Mouse (Mus musculus) cerebral cortex, adult 2 months (tissue): ENCODE data around the gene Sin3b.

Experiments
- WGBS: fragments of 180-500 bp; shearing (Covaris S2); methylation state at CpG from one replicate; pipeline ENCODE4 v1.1.7; 2018; 5-methylcytosine and 5-hydroxymethylcytosine counted together

Sin3b gene

DNA sequence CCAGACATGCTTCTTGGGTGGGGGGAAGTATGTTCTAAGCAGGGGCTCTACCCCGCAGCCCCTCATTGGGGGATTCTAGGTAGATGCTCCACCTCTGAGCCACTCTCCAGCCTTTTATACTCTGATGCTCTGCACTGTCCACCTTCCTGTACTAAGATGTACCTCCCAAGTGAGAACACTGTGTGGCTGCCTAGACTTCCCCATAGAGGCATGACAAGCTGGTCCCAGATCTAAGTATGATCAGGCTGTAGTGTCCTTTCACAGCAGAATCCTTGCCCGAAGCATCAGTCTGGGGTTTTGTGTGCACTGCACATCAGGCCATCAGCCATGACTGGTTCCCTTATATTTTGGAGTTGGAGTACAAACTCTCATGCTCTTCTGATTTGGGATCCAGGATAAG, 32.9 kb downstream of the Sin3b start:
- 94% methylated on average over 2 of the region's 2 CpGs for whole genome bisulfite sequencing

DNA sequence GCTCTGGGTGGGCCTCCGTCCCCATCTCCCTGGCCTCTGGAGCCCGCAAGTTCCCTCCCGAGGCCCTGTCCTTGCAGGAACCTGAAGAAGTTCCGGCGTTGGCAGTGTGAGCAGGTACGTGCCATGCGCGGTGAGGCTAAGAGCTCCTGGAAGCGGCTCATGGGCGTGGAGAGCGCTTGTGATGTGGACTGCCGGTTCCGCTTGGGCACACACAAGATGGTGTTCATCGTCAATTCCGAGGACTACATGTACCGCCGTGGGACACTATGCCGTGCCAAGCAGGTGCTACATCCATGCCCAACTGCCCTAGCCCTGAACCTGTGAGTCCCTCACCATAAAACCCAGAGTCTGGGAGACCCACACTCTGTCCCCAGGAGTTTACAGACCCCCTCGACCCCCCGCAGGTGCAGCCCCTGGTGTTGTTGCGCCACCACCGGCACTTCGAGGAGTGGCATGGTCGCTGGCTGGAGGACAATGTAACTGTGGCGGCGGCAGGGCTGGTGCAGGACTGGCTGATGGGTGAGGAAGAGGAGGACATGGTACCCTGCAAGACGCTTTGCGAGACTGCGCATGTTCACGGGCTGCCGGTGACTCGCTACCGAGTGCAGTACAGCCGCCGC, 33.8 kb downstream of the Sin3b start:
- WGBS: 97% methylated on average over 35 of the region's 35 CpGs

DNA sequence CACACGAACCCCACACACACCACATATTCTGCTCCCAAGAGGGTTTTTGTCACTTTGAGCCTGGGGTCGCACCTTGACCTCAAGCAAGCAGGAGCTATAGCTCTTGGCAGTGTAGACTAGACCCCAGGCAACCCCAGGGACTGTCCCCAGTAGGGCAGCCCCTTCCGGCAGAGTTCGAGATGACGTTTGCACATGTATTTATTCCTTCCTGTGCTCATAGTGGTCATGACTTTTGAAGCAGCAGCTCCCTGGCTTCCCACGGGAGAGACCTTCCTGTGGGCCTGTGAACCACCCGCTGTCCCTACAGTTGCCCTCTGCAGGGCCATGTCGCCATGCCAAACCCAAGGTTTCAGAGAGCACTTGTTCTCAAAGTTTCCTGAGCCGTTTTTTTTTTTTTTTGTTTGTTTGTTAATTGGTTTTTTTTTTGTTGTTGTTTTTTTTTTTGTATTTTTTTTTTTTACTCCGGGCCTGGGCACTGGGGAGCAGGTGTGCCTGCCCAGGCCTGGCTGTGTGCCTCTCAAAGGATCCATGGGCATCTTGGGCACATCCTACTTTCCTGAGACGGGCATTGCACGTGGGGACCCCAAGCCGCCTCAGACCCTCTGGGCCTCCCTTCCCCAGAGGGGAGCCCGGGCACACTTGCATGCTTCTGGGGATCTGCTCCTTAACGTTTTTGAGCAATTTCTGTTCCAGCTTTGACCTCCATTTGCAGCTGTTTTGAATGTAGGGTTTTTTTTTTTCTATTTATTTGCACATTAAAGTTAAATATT, 34.5 kb downstream of the Sin3b start:
- WGBS: 89% methylated on average over 15 of the region's 15 CpGs

DNA sequence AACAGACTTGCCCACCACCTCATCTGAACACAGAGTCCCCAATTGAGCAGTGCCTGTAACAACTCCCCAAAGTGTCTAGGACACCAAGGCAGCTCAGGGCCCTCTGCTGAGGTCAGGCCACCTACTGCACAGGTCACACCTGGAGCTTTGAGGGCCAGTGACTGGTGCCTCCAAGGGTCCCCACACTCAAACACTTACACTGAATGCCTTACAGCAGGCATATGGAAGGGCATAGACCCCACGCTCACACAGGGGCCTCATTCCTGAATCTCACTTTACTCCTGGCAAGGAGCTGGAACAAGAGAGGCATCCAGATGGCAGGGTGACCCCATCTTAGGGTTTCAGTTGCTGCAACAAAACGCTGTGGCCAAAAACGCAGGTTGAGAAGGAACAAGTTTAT, 37.1 kb downstream of the Sin3b start:
- 95% methylated on average over 3 of the region's 3 CpGs for WGBS

DNA sequence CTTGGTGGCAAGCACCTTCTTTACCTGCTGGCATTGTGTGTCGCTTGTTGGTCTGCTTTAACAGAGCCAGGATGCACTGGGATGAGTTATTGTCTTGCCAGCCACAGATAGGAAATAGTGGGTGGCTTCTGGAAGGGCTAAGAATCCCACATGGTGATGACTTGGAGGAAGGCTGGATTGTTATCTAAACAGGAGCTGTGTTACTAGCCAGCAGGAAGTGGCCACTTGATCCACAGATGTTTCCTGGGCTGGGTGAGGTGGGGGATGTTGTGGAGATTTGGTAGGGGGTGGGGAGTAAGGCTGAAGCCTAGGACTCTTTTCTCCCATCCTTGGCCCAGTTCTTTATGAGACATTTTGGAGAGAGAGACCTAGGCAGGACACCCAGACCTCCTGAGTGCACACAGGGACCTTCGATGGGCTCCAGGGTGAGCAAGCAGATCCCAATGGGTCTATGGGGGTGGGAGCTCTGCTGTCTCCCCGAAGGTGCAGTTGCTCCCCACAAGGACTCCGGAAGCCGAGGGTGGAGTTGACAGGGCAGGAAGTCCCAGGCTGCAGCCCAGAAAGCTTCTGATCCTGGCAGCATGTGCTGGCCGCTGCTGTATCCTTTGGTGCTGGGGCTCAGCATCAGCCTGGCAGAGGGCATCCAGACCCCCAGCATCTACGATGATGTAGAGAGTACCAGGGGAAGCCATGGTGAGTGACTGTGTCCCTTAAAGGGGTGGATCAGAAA, 38.4 kb downstream of the Sin3b start, which contains the start of gene F2rl3:
Gene F2rl3 (plus strand): TSS at position 559 of the 730 bp plus-strand sequence.
- WGBS: 70% methylated on average over 7 of the region's 7 CpGs

DNA sequence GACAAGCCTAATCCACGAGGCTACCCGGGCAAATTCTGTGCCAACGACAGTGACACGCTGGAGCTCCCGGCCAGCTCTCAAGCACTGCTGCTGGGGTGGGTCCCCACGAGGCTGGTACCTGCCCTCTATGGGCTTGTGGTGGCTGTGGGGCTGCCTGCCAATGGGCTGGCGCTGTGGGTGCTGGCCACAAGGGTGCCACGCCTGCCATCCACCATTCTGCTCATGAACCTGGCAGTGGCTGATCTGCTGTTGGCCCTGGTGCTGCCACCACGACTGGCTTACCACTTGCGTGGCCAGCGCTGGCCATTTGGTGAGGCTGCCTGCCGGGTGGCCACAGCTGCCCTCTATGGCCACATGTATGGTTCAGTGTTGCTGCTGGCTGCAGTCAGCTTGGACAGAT, 39.2 kb downstream of the Sin3b start:
- whole genome bisulfite sequencing: 90% methylated on average over 12 of the region's 12 CpGs

DNA sequence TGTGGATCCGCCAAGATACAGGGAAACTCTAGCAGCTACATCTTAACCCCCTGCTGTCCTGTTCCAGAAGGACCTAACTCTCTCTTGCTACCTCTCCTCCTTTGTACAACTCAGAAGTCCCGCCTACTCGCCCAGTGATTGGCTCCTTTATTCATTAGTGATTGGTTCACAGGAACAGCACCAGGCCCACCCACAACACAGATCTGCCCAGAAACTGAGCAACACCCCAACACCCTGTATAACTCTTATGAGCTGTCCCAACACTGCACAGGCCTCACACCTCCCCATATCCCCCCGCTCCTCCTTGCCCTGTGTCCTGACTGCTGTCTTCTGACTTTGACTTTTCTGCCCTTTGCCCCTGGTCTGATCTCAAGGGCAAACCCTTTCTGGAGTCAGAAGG, 42.6 kb downstream of the Sin3b start:
- WGBS: 84% methylated on average over 4 of the region's 4 CpGs

DNA sequence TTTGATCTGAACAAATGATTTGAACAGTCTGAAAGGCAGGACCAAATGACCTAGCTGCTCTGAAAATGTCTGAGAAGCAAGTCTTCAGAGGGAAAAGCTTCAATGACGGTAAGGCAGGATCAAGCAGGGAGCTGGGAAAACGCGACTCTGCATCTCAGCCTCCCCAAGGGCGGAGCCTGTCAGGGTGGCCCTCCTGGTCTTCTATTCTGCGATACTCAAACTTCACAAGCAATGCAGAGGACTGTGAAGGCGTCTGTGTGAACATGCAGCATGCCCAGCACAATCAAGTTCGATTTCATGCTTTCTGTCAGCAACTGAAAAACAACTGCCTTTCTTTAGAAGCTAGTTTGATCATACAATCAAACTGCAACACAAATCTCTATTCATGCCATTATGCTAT, 43.7 kb downstream of the Sin3b start:
- WGBS: 51% methylated on average over 7 of the region's 7 CpGs

DNA sequence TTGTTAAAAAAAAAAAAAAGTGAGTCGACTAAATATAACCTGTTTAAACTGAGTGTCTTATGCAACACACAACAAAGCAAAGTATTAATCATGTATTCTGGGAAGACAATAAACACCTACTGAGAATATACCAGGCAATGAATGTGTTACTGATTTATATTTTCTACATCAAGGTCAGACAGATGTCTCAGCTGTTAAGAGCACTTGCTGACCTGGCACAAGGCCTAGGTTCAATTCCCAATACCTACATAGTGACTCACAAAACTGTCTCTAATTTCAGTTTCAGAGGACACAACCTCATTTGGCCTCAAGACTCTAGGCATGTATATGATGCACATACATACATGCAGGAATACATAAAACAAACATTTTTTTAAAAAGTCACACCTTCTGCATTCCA, 54.7 kb downstream of the Sin3b start:
- WGBS: 78% methylated on average over 1 of the region's 1 CpGs

DNA sequence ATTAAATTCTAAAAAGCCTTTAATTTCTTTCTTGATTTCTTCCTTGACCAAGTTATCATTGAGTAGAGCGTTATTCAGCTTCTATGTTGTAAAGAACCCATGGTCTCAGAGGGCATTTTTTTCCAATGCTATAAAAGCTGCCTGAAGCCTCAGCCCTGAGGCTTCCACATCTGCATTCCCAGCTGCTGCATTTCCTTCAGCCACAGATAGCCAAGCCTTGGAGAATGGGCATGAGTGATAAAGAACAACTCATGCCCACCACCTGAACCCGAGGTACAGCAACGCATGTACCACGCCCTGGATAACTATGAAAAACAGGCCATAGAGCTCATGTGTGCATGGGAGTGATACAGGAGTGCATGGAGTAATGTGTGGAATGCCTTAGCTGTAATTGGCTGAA, 57.6 kb downstream of the Sin3b start:
- 98% methylated on average over 4 of the region's 4 CpGs for whole genome bisulfite sequencing

DNA sequence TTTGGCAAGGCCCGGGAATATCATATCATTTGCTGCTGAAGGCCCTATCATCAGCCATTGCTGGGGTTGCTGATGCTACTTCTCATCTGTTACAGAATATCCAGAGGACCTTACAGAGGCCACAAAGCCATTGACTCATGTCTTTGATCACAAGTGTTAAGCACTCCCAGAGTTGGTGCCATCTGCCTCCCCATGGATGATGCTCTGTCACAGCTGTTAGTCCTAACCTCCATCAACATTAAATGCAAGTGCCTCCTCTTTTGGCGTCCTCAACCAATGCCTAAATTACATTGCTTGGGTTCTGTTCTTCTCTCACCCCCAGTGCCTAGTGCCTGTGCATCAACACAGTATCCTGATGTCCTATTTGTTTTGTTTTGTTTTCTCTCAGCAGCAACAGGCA, 78.5 kb downstream of the Sin3b start:
- WGBS: 79% methylated on average over 2 of the region's 2 CpGs
